Mouse (Mus musculus) adrenal gland, postnatal 4 days (tissue): ENCODE measurements at regions not wholly inside any gene's neighbourhood (a gene's known extent, or its start where the extent isn't known, plus 50 kb on each side); places are given as distances from the start of the nearest gene placed in this dataset.

Experiments used
- DNase-seq, 2 experiments: peaks; one replicate each; pipeline ENCODE4 v3.0.0; 2021 to 2022; ENCODE audit warnings: low spot score in 2 of 2, mixed read lengths in 2 of 2

- no peak for DNase-seq
These were observed 51.9 kb upstream of the Haao start for GRCm38 (mm10) chr17:83899588-83900152.

DNA sequence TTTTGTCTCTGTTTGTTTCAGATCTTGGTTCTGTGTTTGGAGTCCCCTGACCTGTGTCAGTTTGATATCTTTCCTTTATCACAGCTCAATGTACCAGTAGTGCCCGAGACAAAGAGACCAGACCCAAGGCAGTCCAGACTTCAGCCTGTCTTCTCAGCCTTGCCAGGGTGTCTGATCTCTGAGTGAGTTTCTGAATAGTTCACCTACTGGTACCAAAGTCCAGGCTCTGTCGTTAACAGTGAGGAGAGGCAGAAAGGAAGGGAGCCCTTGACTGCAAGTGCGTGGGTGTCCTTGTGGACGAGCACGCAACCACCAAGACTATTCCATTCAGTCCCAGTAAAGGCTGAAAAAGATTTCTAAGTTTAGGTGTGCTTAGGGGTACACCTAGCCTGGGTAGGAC lies 50.8 kb upstream of the Haao start:
- no peak for DNase-seq
